Mouse (Mus musculus): ENCODE data around the gene 4930469K13Rik. TPM values are rescaled to one million over a fixed set of nuclear protein-coding genes. Genes with fewer than 3 reads are reported as not detected.

4930469K13Rik gene
- polyA plus RNA-seq, 1 experiment from 2014 or later: not detected

DNA sequence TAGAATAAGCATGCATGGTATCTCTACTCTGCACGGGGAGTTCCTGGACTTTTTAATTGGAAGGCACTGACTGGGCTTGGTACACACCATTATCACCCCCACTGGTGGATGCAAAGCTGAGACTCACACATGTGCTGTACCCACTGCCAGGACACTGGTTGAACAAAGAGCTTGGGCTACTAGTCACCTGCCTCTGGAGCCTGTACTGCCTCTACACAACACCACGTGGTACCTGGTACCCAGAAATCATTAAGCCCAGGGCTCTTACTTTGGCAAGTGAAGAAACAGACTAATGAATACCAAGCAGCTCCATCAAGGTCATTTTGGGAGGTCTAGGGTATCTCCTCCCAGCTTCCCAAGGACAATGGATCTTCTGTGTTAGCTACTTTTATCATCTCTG lies 15.4 kb upstream of the 4930469K13Rik start:
- no peak for ATAC-seq (ENCODE audit: insufficient number of reproducible peaks, insufficient read depth, low FRiP score, low TSS enrichment, low read depth)
- no peaks in the 10 kb centered on the region for H3K36me3 ChIP-seq
- 67% methylated on average over 2 of the region's 2 CpGs for WGBS

DNA sequence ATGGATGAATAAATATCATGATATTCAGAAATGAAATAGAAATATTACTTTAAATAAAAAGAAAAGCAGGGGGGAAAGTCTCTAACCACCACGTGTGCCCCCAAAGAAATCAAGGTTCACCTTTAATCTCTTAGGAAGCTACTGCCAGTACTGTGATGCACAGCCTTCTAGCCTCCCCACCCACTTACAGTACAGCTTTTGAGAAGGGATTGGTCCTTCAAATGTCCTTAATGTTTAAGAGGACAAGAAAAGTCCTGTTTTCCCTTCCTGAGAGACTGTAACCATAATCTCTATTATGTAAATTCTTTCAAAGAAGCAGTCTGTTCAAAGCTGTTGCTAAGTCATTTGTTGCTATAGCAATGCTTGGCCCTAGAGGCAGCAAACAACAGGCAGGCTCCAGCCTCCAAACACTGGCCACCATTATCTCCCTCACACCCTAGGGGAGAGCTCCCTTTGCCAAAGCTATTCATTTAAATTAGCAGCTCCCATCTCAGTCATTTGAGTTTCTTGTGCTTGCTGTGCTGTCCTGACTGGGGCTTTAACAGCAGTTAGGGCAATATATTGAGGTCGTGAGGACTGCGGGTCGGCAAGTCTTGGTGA lies 14.5 kb upstream of the 4930469K13Rik start:
- H3K4me1 ChIP-seq (replicated peaks): no peaks in the 10 kb centered on the region
- no peak overlapping the region for H3K27ac ChIP-seq
- no peak overlapping the region for H3K4me3 ChIP-seq (replicated peaks)
- no peak for ATAC-seq (ENCODE audit: insufficient number of reproducible peaks, insufficient read depth, low FRiP score, low TSS enrichment, low read depth)
- no peaks in the 10 kb centered on the region for H3K36me3 ChIP-seq
- 41% methylated on average over 4 of the region's 4 CpGs for WGBS
- H3K4me2 ChIP-seq: no peak overlapping the region
- no peak overlapping the region for H3K9ac ChIP-seq (replicated peaks)
- H3K27me3 ChIP-seq: no peaks in the 10 kb centered on the region
- H3K9me3 ChIP-seq: no peaks in the 10 kb centered on the region

More for the DNA sequence above, 15.4 kb upstream of the 4930469K13Rik start:
- no peak overlapping the region for H3K9ac ChIP-seq (replicated peaks)
- peaks cover 8% of the 10 kb centered on the region for H3K4me1 ChIP-seq (replicated peaks)
- no peak overlapping the region for H3K4me2 ChIP-seq
- no peak overlapping the region for H3K27ac ChIP-seq
- H3K27me3 ChIP-seq: no peaks in the 10 kb centered on the region
- H3K4me3 ChIP-seq (replicated peaks): no peak overlapping the region
- H3K9me3 ChIP-seq: no peaks in the 10 kb centered on the region

DNA sequence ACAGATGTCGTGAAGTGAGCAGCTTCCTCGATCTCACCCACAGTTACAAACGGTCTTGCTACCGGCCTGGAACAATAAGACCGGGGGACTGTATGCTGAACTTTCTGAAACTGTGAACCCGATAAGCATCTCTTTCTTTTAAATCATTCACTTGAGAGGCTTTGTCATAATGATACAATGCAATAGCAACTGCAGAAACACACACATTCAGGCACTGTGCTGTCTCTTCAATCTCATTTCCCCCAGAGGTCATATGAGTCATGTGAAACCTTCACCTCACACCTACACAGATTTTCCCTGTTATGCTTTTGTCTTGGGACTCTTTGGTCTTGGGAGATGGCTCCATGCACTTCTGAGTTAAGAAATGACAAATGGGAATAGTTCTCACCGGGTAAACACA lies 13.6 kb upstream of the 4930469K13Rik start:
- no peak overlapping the region for H3K27ac ChIP-seq
- H3K9ac ChIP-seq (replicated peaks): no peak overlapping the region
- H3K9me3 ChIP-seq: no peaks in the 10 kb centered on the region
- H3K4me1 ChIP-seq (replicated peaks): no peaks in the 10 kb centered on the region
- H3K27me3 ChIP-seq: no peaks in the 10 kb centered on the region
- H3K36me3 ChIP-seq: no peaks in the 10 kb centered on the region
- no peak overlapping the region for H3K4me2 ChIP-seq
- 74% methylated on average over 7 of the region's 7 CpGs for WGBS
- no peak overlapping the region for H3K4me3 ChIP-seq (replicated peaks)
- ATAC-seq (ENCODE audit: insufficient number of reproducible peaks, insufficient read depth, low FRiP score, low TSS enrichment, low read depth): no peak

DNA sequence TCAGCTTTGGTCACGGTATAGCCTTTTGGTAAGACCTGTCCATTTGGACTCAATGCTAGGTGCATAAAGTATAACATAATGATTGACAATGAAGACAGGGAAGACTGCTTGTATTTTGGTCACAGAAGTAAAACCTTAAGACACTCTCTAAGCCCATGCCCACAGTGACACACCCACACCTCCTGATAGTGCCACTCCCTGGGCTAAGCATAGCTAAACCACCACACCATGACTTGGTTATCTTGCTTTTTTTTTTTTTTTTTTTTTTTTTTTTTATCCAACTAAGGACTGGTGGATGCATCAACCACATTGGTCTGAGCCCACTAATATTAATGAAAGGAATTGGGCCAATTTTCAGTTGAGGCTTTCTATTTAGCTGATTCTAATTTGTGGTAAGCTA lies 10.9 kb upstream of the 4930469K13Rik start:
- no peak overlapping the region for H3K9ac ChIP-seq (replicated peaks)

DNA sequence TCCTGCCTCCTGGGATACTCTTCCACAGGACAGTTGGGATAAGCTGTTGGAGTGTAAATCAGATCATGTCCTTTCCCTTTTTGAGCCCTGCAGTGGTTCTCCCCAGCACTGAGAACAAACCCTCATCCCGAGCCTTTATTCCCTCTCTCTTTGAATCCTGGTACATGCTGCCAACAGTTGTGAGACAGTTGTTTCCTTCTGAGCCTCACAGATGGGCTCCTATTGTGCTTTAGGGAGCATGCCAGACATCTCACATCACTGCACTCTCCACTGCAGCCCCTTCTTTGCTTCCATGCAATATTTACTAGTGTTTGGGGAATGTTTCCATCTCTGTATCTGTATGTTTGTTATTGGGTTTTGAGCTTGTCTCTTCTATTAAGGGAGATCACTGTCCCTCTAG lies 6.6 kb upstream of the 4930469K13Rik start:
- no peak overlapping the region for H3K27ac ChIP-seq
- 66% methylated on average over 1 of the region's 1 CpGs for WGBS
- H3K4me3 ChIP-seq (replicated peaks): no peak overlapping the region
- no peak overlapping the region for H3K4me2 ChIP-seq
- no peaks in the 10 kb centered on the region for H3K36me3 ChIP-seq
- no peak for ATAC-seq (ENCODE audit: insufficient number of reproducible peaks, insufficient read depth, low FRiP score, low TSS enrichment, low read depth)
- no peaks in the 10 kb centered on the region for H3K27me3 ChIP-seq
- H3K4me1 ChIP-seq (replicated peaks): no peaks in the 10 kb centered on the region
- no peaks in the 10 kb centered on the region for H3K9me3 ChIP-seq
- no peak overlapping the region for H3K9ac ChIP-seq (replicated peaks)

More for the DNA sequence above, 10.9 kb upstream of the 4930469K13Rik start:
- Histone ChIP-seq H3K27ac (no peak overlapping the region), H3K9me3 (no peaks in the 10 kb centered on the region), H3K4me3 (replicated peaks) (no peak overlapping the region), H3K4me2 (no peak overlapping the region), H3K27me3 (no peaks in the 10 kb centered on the region), H3K4me1 (replicated peaks) (no peaks in the 10 kb centered on the region), H3K36me3 (no peaks in the 10 kb centered on the region)
- no peak for ATAC-seq (ENCODE audit: insufficient number of reproducible peaks, insufficient read depth, low FRiP score, low TSS enrichment, low read depth)
- WGBS: 91% methylated on average over 1 of the region's 1 CpGs

DNA sequence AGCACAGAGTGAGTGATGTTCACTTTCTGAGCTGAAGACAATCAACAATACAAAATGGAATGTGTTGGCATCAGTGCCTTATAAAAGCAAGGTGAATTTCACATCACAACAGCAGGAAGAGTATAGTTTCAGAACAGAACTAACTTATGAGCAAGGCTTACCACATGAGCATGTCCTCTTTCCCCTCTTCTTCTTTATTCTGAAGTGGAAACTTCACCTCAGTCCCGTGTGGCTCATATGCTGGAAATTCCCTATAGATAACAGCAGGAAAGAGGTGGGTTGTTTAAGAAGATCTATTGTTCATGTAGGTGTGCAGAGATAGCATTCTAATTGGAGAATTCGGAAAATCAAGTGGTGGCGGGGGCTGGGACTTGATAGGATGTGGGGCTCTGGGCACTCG lies 3.5 kb upstream of the 4930469K13Rik start:
- WGBS: 89% methylated on average over 4 of the region's 4 CpGs
- H3K27me3 ChIP-seq: no peaks in the 10 kb centered on the region
- H3K9me3 ChIP-seq: no peaks in the 10 kb centered on the region
- no peaks in the 10 kb centered on the region for H3K4me1 ChIP-seq (replicated peaks)
- H3K4me2 ChIP-seq: no peak overlapping the region
- no peak overlapping the region for H3K4me3 ChIP-seq (replicated peaks)
- H3K9ac ChIP-seq (replicated peaks): no peak overlapping the region
- H3K36me3 ChIP-seq: no peaks in the 10 kb centered on the region
- no peak for ATAC-seq (ENCODE audit: insufficient number of reproducible peaks, insufficient read depth, low FRiP score, low TSS enrichment, low read depth)
- no peak overlapping the region for H3K27ac ChIP-seq

DNA sequence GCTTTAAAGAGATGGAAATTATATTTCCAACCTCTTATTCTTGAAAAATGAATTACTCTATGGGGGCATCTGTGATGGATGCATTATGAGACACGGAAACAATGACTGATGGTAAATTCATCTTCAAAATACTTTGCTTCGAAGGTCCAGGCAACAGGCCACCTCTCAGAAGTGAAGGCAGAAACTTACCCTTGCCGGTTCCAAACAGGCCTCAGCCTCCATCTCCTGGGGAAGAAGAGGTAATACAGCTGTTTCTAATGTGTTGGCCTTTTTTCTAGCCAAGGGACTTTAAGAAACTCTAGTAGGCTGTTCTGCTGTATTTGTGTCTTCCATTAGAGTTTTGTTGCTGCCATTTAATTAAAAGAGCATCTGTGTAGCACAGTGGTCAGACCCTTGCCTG lies 11.3 kb downstream of the 4930469K13Rik start:
- Histone ChIP-seq H3K27ac (no peak overlapping the region), H3K36me3 (no peaks in the 10 kb centered on the region), H3K9me3 (no peaks in the 10 kb centered on the region), H3K27me3 (no peaks in the 10 kb centered on the region), H3K4me1 (replicated peaks) (no peaks in the 10 kb centered on the region), H3K4me2 (no peak overlapping the region), H3K9ac (replicated peaks) (no peak overlapping the region), H3K4me3 (replicated peaks) (no peak overlapping the region)
- no peak for ATAC-seq (ENCODE audit: insufficient number of reproducible peaks, insufficient read depth, low FRiP score, low TSS enrichment, low read depth)
- WGBS: 71% methylated on average over 3 of the region's 3 CpGs

GRCm38 (mm10) chr11:34086164-34086751 lies 12.1 kb downstream of the 4930469K13Rik start:
- Histone ChIP-seq H3K9ac (replicated peaks) (no peak overlapping the region), H3K4me3 (replicated peaks) (no peak overlapping the region), H3K9me3 (no peaks in the 10 kb centered on the region), H3K27ac (no peak overlapping the region), H3K27me3 (no peaks in the 10 kb centered on the region), H3K4me1 (replicated peaks) (no peaks in the 10 kb centered on the region), H3K4me2 (no peak overlapping the region), H3K36me3 (no peaks in the 10 kb centered on the region)
- ATAC-seq (ENCODE audit: insufficient number of reproducible peaks, insufficient read depth, low FRiP score, low TSS enrichment, low read depth): no peak
- 78% methylated on average over 8 of the region's 8 CpGs for WGBS

DNA sequence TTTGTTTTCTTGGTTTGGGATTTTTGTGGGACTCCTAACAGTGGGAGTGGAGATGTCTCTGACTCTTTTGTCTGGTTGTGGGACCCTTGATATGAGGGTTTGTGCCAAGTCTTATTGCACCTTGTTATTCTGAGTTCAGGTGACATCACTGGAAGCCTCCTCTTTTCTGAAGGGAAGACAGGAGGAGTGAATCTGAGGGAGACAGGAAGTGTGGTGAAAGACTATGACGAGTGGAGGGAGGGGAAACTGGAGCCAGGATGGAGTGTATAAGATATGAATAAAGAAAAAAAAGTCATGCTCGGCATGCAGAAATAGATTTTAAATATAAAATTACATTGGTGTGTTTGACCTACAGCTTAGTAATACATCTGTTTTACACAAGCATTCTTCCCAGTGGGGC lies 13.7 kb downstream of the 4930469K13Rik start:
- 61% methylated on average over 2 of the region's 2 CpGs for WGBS
- no peaks in the 10 kb centered on the region for H3K9me3 ChIP-seq

GRCm38 (mm10) chr11:34083795-34084194 lies 14.6 kb downstream of the 4930469K13Rik start:
- Histone ChIP-seq H3K36me3 (no peaks in the 10 kb centered on the region), H3K27me3 (0 out of 2 replicates have a peak, but pooled peaks cover 5% of the 10 kb centered on the region), H3K4me3 (replicated peaks) (no peak overlapping the region), H3K4me2 (no peak overlapping the region), H3K9ac (replicated peaks) (no peak overlapping the region), H3K27ac (no peak overlapping the region), H3K4me1 (replicated peaks) (no peaks in the 10 kb centered on the region), H3K9me3 (no peaks in the 10 kb centered on the region)
- no peak for ATAC-seq (ENCODE audit: insufficient number of reproducible peaks, insufficient read depth, low FRiP score, low TSS enrichment, low read depth)
- 75% methylated on average over 7 of the region's 7 CpGs for WGBS

More for the DNA sequence above, 13.7 kb downstream of the 4930469K13Rik start:
- ATAC-seq (ENCODE audit: insufficient number of reproducible peaks, insufficient read depth, low FRiP score, low TSS enrichment, low read depth): no peak
- Histone ChIP-seq H3K9ac (replicated peaks) (no peak overlapping the region), H3K27ac (no peak overlapping the region), H3K36me3 (no peaks in the 10 kb centered on the region), H3K4me1 (replicated peaks) (no peaks in the 10 kb centered on the region), H3K4me3 (replicated peaks) (no peak overlapping the region), H3K27me3 (0 out of 2 replicates have a peak, but pooled peaks cover 5% of the 10 kb centered on the region), H3K4me2 (no peak overlapping the region)

- H3K9ac ChIP-seq (replicated peaks): no peak overlapping the region
- no peak overlapping the region for H3K4me2 ChIP-seq
- 74% methylated on average over 6 of the region's 6 CpGs for WGBS
- no peak overlapping the region for H3K4me3 ChIP-seq (replicated peaks)
- no peak for ATAC-seq (ENCODE audit: insufficient number of reproducible peaks, insufficient read depth, low FRiP score, low TSS enrichment, low read depth)
- H3K27ac ChIP-seq: no peak overlapping the region
- no peaks in the 10 kb centered on the region for H3K4me1 ChIP-seq (replicated peaks)
- H3K36me3 ChIP-seq: no peaks in the 10 kb centered on the region
- H3K9me3 ChIP-seq: no peaks in the 10 kb centered on the region
- peaks cover 7% of the 10 kb centered on the region; the same call in 1 of the 2 replicates for H3K27me3 ChIP-seq
These were observed 18.6 kb downstream of the 4930469K13Rik start for GRCm38 (mm10) chr11:34079542-34080464.

All from limb, embryonic 12.5 days (tissue).